Mouse (Mus musculus) spleen, adult 2 months (tissue): ENCODE measurements around the gene Mroh3. TPM values are rescaled to one million over a fixed set of nuclear protein-coding genes. Genes with fewer than 3 reads are reported as not detected.

ENCODE experiments used
- DNase-seq, 2 experiments: peaks; one replicate each; pipeline versions ENCODE4 v3.0.0 to v3.0.0-alpha.2; 2012 to 2021; ENCODE audit warnings: low spot score in 2 of 2, low read depth in 1 of 2
- H3K27ac ChIP-seq: fragments of 200-500 bp; 2 replicates; pipeline ENCODE4 v1.5.1; 2012; ENCODE audit warnings: low read length, inconsistent platforms; ENCODE audit not compliant: insufficient read depth
- H3K27me3 ChIP-seq: fragments of 200-500 bp; 2 replicates; pipeline ENCODE4 v1.6.1; 2012; ENCODE audit warnings: mild to moderate bottlenecking, moderate library complexity, low read length, inconsistent platforms; ENCODE audit not compliant: control insufficient read depth, insufficient read depth
- H3K36me3 ChIP-seq: fragments of 200-500 bp; 2 replicates; pipeline ENCODE4 v1.6.1; 2012; ENCODE audit warnings: mild to moderate bottlenecking, low read length, inconsistent platforms; ENCODE audit not compliant: control insufficient read depth, insufficient read depth
- H3K4me1 ChIP-seq: fragments of 200-500 bp; 2 replicates; pipeline ENCODE4 v1.6.1; 2011; ENCODE audit warnings: inconsistent platforms; ENCODE audit not compliant: control insufficient read depth, insufficient read depth, insufficient read length
- H3K4me3 ChIP-seq: fragments of 200-500 bp; 2 replicates; pipeline ENCODE4 v1.5.1; 2011; ENCODE audit warnings: mild to moderate bottlenecking, inconsistent platforms; ENCODE audit not compliant: insufficient read depth, insufficient read length; ENCODE audit errors: extremely low read depth
- CTCF ChIP-seq: fragments of 200-500 bp; IDR thresholded peaks from 2 replicates; pipeline ENCODE4 v1.5.1; 2011; ENCODE audit warnings: mild to moderate bottlenecking, inconsistent platforms; ENCODE audit not compliant: insufficient read depth, insufficient read length, insufficient replicate concordance; ENCODE audit errors: extremely low read depth
- POLR2A ChIP-seq: fragments of 200-500 bp; IDR thresholded peaks from 2 replicates; pipeline ENCODE4 v1.6.1; 2011; ENCODE audit warnings: low read depth, low read length, inconsistent platforms
- WGBS: fragments of 180-500 bp; shearing (Covaris S2); methylation state at CpG from one replicate; pipeline ENCODE4 v1.1.7; 2018; 5-methylcytosine and 5-hydroxymethylcytosine counted together
- polyA plus RNA-seq: library from polyadenylated mRNA; depleted of rRNA; stranded (reverse); fragments of >200 nt; gene quantifications from 2 replicates; pipeline ENCODE4 v1.2.3, GENCODE M21; 2012

Mroh3 gene
- polyA plus RNA-seq, 1 experiment = not detected

GRCm38 (mm10) chr1:136174101-136174606, 38.5 kb downstream of the Mroh3 start:
- Histone ChIP-seq H3K4me3 (no peak overlapping the region), H3K4me1 (peaks cover 9% of the 10 kb centered on the region; the same call in 1 of the 2 replicates), H3K36me3 (peaks cover 63% of the 10 kb centered on the region), H3K27me3 (no peaks in the 10 kb centered on the region), H3K27ac (peak overlapping the region; percentile 41)
- TF ChIP-seq POLR2A (no peak), CTCF (no peak)
- 34% methylated on average over 13 of the region's 13 CpGs for WGBS
- peak; percentile 5 to 45 for DNase-seq

DNA sequence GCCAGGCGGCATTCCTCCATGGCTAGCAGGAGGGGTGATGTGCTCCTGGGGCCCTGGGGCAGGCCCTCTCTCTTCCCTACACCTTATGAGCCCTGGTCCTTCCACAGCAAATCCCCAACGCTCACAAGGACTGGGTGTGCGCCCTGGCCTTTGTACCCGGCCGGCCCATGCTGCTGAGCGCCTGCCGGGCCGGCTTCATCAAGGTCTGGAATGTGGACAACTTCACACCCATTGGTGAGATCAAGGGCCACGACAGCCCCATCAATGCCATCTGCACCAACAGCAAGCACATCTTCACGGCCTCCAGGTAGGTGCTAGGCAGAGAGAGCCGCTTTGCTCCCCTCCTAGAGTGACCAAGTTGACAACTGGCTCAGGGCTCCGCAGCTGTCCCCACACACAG, 39.9 kb downstream of the Mroh3 start:
- Histone ChIP-seq H3K4me1 (peaks cover 9% of the 10 kb centered on the region; the same call in 1 of the 2 replicates), H3K4me3 (no peak overlapping the region), H3K27me3 (no peaks in the 10 kb centered on the region), H3K36me3 (peaks cover 69% of the 10 kb centered on the region), H3K27ac (no peak overlapping the region)
- TF ChIP-seq POLR2A (no peak), CTCF (no peak)
- 95% methylated on average over 12 of the region's 12 CpGs for WGBS
- DNase-seq = no peak

- peak; percentile 41 to 56 for DNase-seq
- H3K27ac ChIP-seq = no peak overlapping the region
- H3K4me1 ChIP-seq = peaks cover 9% of the 10 kb centered on the region; the same call in 1 of the 2 replicates
- no peaks in the 10 kb centered on the region for H3K27me3 ChIP-seq
- H3K36me3 ChIP-seq = peaks cover 68% of the 10 kb centered on the region
- 33% methylated on average over 5 of the region's 5 CpGs for WGBS
- TF ChIP-seq POLR2A = no peak
- peak; percentile 82; the same call in 1 of the 2 replicates for TF ChIP-seq CTCF
- H3K4me3 ChIP-seq = no peak overlapping the region
These were observed 42.5 kb downstream of the Mroh3 start for GRCm38 (mm10) chr1:136170109-136170508.

DNA sequence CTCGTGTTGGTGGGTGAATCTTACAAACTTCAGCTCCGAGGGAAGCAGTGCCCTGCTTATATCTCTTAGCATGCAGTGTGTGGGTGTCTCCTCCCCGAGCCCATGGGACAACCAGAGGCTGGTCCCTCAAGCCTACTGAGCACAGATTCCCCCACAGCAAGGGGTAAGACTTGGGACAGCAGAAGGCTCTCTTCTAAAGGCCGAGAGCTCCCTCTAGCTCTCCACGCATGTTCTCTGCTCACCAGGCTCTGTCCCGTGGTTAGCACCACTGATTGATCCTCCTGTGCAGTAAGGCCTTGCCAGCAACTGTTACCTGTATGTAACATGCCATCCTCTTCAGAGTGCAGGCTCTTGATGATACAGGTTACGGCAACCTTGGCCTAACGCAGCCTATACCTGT, 45.0 kb downstream of the Mroh3 start:
- H3K27ac ChIP-seq = no peak overlapping the region
- no peak for TF ChIP-seq POLR2A
- peak; percentile 31; the same call in 1 of the 2 replicates for TF ChIP-seq CTCF
- no peaks in the 10 kb centered on the region for H3K4me1 ChIP-seq
- no peak overlapping the region for H3K4me3 ChIP-seq
- DNase-seq = no peak
- 83% methylated on average over 8 of the region's 8 CpGs for WGBS
- H3K36me3 ChIP-seq = peaks cover 73% of the 10 kb centered on the region
- H3K27me3 ChIP-seq = no peaks in the 10 kb centered on the region

- TF ChIP-seq POLR2A (no peak), CTCF (no peak)
- H3K27ac ChIP-seq = no peak overlapping the region
- no peaks in the 10 kb centered on the region for H3K27me3 ChIP-seq
- WGBS = 91% methylated on average over 2 of the region's 2 CpGs
- no peak for DNase-seq
- H3K36me3 ChIP-seq = peaks cover 73% of the 10 kb centered on the region
- no peak overlapping the region for H3K4me3 ChIP-seq
- H3K4me1 ChIP-seq = no peaks in the 10 kb centered on the region
These were observed 47.2 kb downstream of the Mroh3 start for GRCm38 (mm10) chr1:136165436-136165835.

- TF ChIP-seq CTCF = no peak
- TF ChIP-seq POLR2A = no peak
- Histone ChIP-seq H3K27me3 (no peaks in the 10 kb centered on the region), H3K4me3 (no peak overlapping the region), H3K27ac (no peak overlapping the region), H3K36me3 (peaks cover 84% of the 10 kb centered on the region), H3K4me1 (no peaks in the 10 kb centered on the region)
- 85% methylated on average over 7 of the region's 7 CpGs for WGBS
- no peak for DNase-seq
These were observed 51.2 kb downstream of the Mroh3 start for GRCm38 (mm10) chr1:136161333-136161921.

- Histone ChIP-seq H3K27ac (no peak overlapping the region), H3K36me3 (peaks cover 87% of the 10 kb centered on the region), H3K4me1 (no peaks in the 10 kb centered on the region), H3K27me3 (no peaks in the 10 kb centered on the region), H3K4me3 (no peak overlapping the region)
- WGBS = 87% methylated on average over 6 of the region's 6 CpGs
- TF ChIP-seq CTCF (no peak), POLR2A (no peak)
- no peak for DNase-seq
These were observed 51.7 kb downstream of the Mroh3 start for GRCm38 (mm10) chr1:136160930-136161329.
